ENCODE assay signal across 8 mouse cellular contexts in genomic region chr11:49955577-49956261, GRCm38 (mm10). TPM values are rescaled to one million over a fixed set of nuclear protein-coding genes. Genes with fewer than 3 reads are reported as not detected.
DNase-seq lines count a peak whose midpoint lies in the region; ATAC-seq and TF ChIP-seq lines count a peak whose summit lies in the region.

No protein-coding gene starts in this region.

- no peak overlapping the region for H3K9ac ChIP-seq in heart, embryonic 11.5 days (ENCODE audit: low read depth, low read length)
- H3K9ac ChIP-seq in intestine, postnatal 0 days (ENCODE audit: low read depth, low read length) = no peak overlapping the region
- no peak overlapping the region for H3K9ac ChIP-seq in midbrain, embryonic 13.5 days (replicated peaks)

- peak; percentile 54 to 79 for DNase-seq in heart, adult 18-20 months
- DNase-seq in gastrocnemius, postnatal 14 days = peak; percentile 66
- peak; percentile 72 to 87 for DNase-seq in left cerebral cortex, postnatal 25 days (ENCODE audit: low spot score in 2 of 2)

- H3K9me3 ChIP-seq in heart, embryonic 11.5 days (replicated peaks; ENCODE audit: control insufficient read depth, low read length) = no peaks in the 10 kb centered on the region
- no peaks in the 10 kb centered on the region for H3K9me3 ChIP-seq in intestine, postnatal 0 days (ENCODE audit: control insufficient read depth)
- H3K9me3 ChIP-seq in midbrain, embryonic 13.5 days = no peaks in the 10 kb centered on the region

- H3K4me1 ChIP-seq in heart, embryonic 11.5 days (ENCODE audit: control insufficient read depth, insufficient read depth, low read length) = no peaks in the 10 kb centered on the region
- H3K4me1 ChIP-seq in intestine, postnatal 0 days (replicated peaks; ENCODE audit: control insufficient read depth, insufficient read depth, low read length) = no peaks in the 10 kb centered on the region
- H3K4me1 ChIP-seq in midbrain, embryonic 13.5 days (replicated peaks) = no peaks in the 10 kb centered on the region
- no peaks in the 10 kb centered on the region for H3K4me1 ChIP-seq in small intestine, adult 2 months (ENCODE audit: control insufficient read depth, insufficient read depth, insufficient read length, low read length)

- H3K36me3 ChIP-seq in heart, embryonic 11.5 days (ENCODE audit: control insufficient read depth, insufficient read depth, low read length) = no peaks in the 10 kb centered on the region
- H3K36me3 ChIP-seq in intestine, postnatal 0 days (ENCODE audit: control insufficient read depth, insufficient read depth) = no peaks in the 10 kb centered on the region
- no peaks in the 10 kb centered on the region for H3K36me3 ChIP-seq in midbrain, embryonic 13.5 days
- no peaks in the 10 kb centered on the region for H3K36me3 ChIP-seq in small intestine, adult 2 months (ENCODE audit: control insufficient read depth, insufficient read depth, low read length)

- no peak overlapping the region for H3K4me3 ChIP-seq in heart, embryonic 11.5 days (ENCODE audit: low read depth, low read length)
- no peak overlapping the region for H3K4me3 ChIP-seq in intestine, postnatal 0 days (ENCODE audit: low read depth, low read length)
- H3K4me3 ChIP-seq in midbrain, embryonic 13.5 days (replicated peaks) = no peak overlapping the region
- H3K4me3 ChIP-seq in small intestine, adult 2 months (ENCODE audit: low read depth, low read length) = no peak overlapping the region

- TF ChIP-seq CTCF in intestine, postnatal 0 days (IDR thresholded peaks at IDR 0.05; ENCODE audit: low read depth) = peak; percentile 91
- TF ChIP-seq CTCF in small intestine, adult 2 months (IDR thresholded peaks at IDR 0.05; ENCODE audit: extremely low read depth, insufficient read length, insufficient replicate concordance, low read depth, low read length) = peak; percentile 83; the same call in 1 of the 2 replicates

- no peak for ATAC-seq in heart, embryonic 11.5 days (replicated peaks; ENCODE audit: insufficient number of reproducible peaks, low FRiP score, low TSS enrichment)
- ATAC-seq in common myeloid progenitor, adult 5-6 weeks (replicated peaks; ENCODE audit: low read depth, poor library complexity, severe bottlenecking) = peak; percentile 90
- no peak for ATAC-seq in intestine, postnatal 0 days
- peak; percentile 73 for ATAC-seq in midbrain, embryonic 13.5 days

- TF ChIP-seq POLR2A in small intestine, adult 2 months (IDR thresholded peaks at IDR 0.05; ENCODE audit: low read depth, low read length) = no peak

- H3K27ac ChIP-seq in heart, embryonic 11.5 days (ENCODE audit: low read depth, low read length) = no peak overlapping the region
- H3K27ac ChIP-seq in intestine, postnatal 0 days (ENCODE audit: low read depth, low read length) = no peak overlapping the region
- H3K27ac ChIP-seq in midbrain, embryonic 13.5 days = no peak overlapping the region
- H3K27ac ChIP-seq in small intestine, adult 2 months (ENCODE audit: insufficient read depth, low read depth, low read length) = no peak overlapping the region

- H3K4me2 ChIP-seq in heart, embryonic 11.5 days = no peak overlapping the region
- no peak overlapping the region for H3K4me2 ChIP-seq in intestine, postnatal 0 days (replicated peaks; ENCODE audit: low read depth)
- H3K4me2 ChIP-seq in midbrain, embryonic 13.5 days (replicated peaks) = no peak overlapping the region

- H3K27me3 ChIP-seq in heart, embryonic 11.5 days (ENCODE audit: control insufficient read depth, insufficient read depth, low read length) = peaks cover 30% of the 10 kb centered on the region
- no peaks in the 10 kb centered on the region for H3K27me3 ChIP-seq in intestine, postnatal 0 days (replicated peaks; ENCODE audit: control insufficient read depth, insufficient read depth, low read length)
- peaks cover 6% of the 10 kb centered on the region; the same call in 1 of the 2 replicates for H3K27me3 ChIP-seq in midbrain, embryonic 13.5 days
- no peaks in the 10 kb centered on the region for H3K27me3 ChIP-seq in small intestine, adult 2 months (ENCODE audit: control insufficient read depth, insufficient read depth, low read length)

- intact Hi-C loops in gastrocnemius, postnatal 14 days (cut with DNase I; ENCODE audit: low total_unique reads) = loop anchor here (5.0 kb wide), 1 partner anchor 53 kb away; the partner anchor contains the start of gene Rasgef1c
- intact Hi-C loops in left cerebral cortex, postnatal 25 days (cut with DNase I) = loop anchor here (1.0 to 5.0 kb wide), 3 partner anchors 19 to 303 kb away; partner anchors contain the start of gene Rasgef1c

- WGBS in heart, embryonic 11.5 days (ENCODE audit: insufficient replicate concordance) = 30% methylated on average over 8 of the region's 8 CpGs
- WGBS in intestine, postnatal 0 days = 31% methylated on average over 8 of the region's 8 CpGs
- WGBS in midbrain, embryonic 13.5 days = 26% methylated on average over 8 of the region's 8 CpGs
- 29% methylated on average over 8 of the region's 8 CpGs for WGBS in small intestine, adult 2 months

RNA-seq across cellular contexts. Expression of gene Rasgef1c, which starts 54.1 kb away (rescaled TPM):
- total RNA-seq in heart, adult 18-20 months (2021) = under 1 TPM; 0.40 to 0.54 TPM
- 0.13 and 0.45 TPM in 2 replicates for polyA plus RNA-seq in heart, embryonic 11.5 days (2014; fragmentation: Nextera tagmentation; extraction: Ambion mirVana)
- 0.59 and 0.68 TPM in 2 replicates for total RNA-seq in common myeloid progenitor, adult 5-6 weeks (2017)
- total RNA-seq in gastrocnemius, postnatal 14 days (2021) = 1 to 10 TPM; 1.1 to 1.7 TPM
- polyA plus RNA-seq in intestine, postnatal 0 days (2015; fragmentation: Nextera tagmentation; extraction: Ambion mirVana) = 0.44 and 0.78 TPM in 2 replicates
- total RNA-seq in left cerebral cortex, postnatal 25 days (2021) = 10 to 100 TPM; 36.6 to 46.4 TPM
- 8.2 and 9.5 TPM in 2 replicates for polyA plus RNA-seq in midbrain, embryonic 13.5 days (2015; fragmentation: Nextera tagmentation; extraction: Ambion mirVana)
- 0.37 and 0.52 TPM in 2 replicates for polyA plus RNA-seq in small intestine, adult 2 months (2012; rRNA removed)

Comparison
In these comparisons a context has a peak if more than half of its experiments do, and no peak if none do; other contexts are left out.
1. ATAC-seq: peak in common myeloid progenitor, adult 5-6 weeks (single experiment) and midbrain, embryonic 13.5 days (single experiment); none in heart, embryonic 11.5 days (single experiment) and intestine, postnatal 0 days (single experiment).
2. RNA of gene Rasgef1c, which starts 54.1 kb away (total RNA-seq): 36.6 to 46.4 TPM in left cerebral cortex, postnatal 25 days; 1.1 to 1.7 TPM in gastrocnemius, postnatal 14 days, 0.59 to 0.68 TPM in common myeloid progenitor, adult 5-6 weeks and 0.40 to 0.54 TPM in heart, adult 18-20 months; every median in the first group is over 10 times any median in the second.
3. Peak in every context shown above with its lines, with median percentiles within 50 percentile points of each other: DNase-seq.